Mouse (Mus musculus) stomach, embryonic 15.5 days (tissue): ENCODE data around the gene Lyrm7. TPM values are rescaled to one million over a fixed set of nuclear protein-coding genes. Genes with fewer than 3 reads are reported as not detected.

ENCODE experiments used
- ATAC-seq: fragments of 200-750 bp; cut with Nextera tagmentation; 2 replicates; pipeline ENCODE4 v1.8.0; 2017; ENCODE audit warnings: low read depth, moderate number of reproducible peaks, moderate TSS enrichment; ENCODE audit not compliant: insufficient read depth, low FRiP score
- H3K27ac ChIP-seq: fragments of 300-500 bp; sonication (generic); 2 replicates; pipeline ENCODE4 v1.5.1; 2015; ENCODE audit warnings: mild to moderate bottlenecking, inconsistent platforms
- H3K27me3 ChIP-seq: fragments of 300-500 bp; sonication (generic); replicated peaks from 2 replicates; pipeline ENCODE4 v1.6.1; 2015; ENCODE audit warnings: inconsistent platforms
- H3K36me3 ChIP-seq: fragments of 300-500 bp; sonication (generic); 2 replicates; pipeline ENCODE4 v1.6.1; 2015; ENCODE audit warnings: inconsistent platforms
- H3K4me1 ChIP-seq: fragments of 300-500 bp; sonication (generic); 2 replicates; pipeline ENCODE4 v1.6.1; 2015; ENCODE audit warnings: inconsistent platforms
- H3K4me2 ChIP-seq: fragments of 300-500 bp; sonication (generic); 2 replicates; pipeline ENCODE4 v1.6.1; 2015; ENCODE audit warnings: mild to moderate bottlenecking, inconsistent platforms
- H3K4me3 ChIP-seq: fragments of 300-500 bp; sonication (generic); replicated peaks from 2 replicates; pipeline ENCODE4 v1.5.1; 2015; ENCODE audit warnings: inconsistent platforms
- H3K9ac ChIP-seq: fragments of 300-500 bp; sonication (generic); 2 replicates; pipeline ENCODE4 v1.6.1; 2015; ENCODE audit warnings: inconsistent platforms
- H3K9me3 ChIP-seq: fragments of 300-500 bp; sonication (generic); 2 replicates; pipeline ENCODE4 v1.6.1; 2016; ENCODE audit warnings: inconsistent platforms
- WGBS: fragments of 180-500 bp; shearing (Covaris S2); methylation state at CpG from one replicate; pipeline ENCODE4 v1.1.7; 2015; 5-methylcytosine and 5-hydroxymethylcytosine counted together
- polyA plus RNA-seq: library from polyadenylated mRNA; unstranded; fragments of >200 nt; fragmentation: Nextera tagmentation; extraction: Ambion mirVana; gene quantifications from 2 replicates; pipeline ENCODE4 v1.2.1, GENCODE M21; 2015

Gene Lyrm7
- polyA plus RNA-seq, 1 experiment from 2014 or later = 7.5 TPM

DNA sequence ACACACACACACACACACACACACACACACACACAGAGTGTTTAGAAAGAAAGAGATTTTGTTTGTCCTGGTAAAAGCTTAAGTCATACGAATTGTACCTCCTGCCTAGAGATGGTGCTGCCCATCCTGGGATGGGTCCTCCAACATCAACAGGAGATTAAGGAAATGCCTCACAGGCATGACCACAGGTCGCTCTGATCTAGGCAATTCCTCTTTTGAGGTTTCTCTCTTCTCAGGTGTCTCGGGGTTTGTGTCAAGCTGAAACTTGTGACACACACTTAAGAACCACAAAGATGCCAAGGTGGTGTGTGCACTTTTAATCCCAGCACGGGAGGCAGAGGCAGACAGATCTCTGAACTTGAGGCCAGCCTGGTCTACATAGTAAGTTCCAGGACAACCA lies 52.5 kb downstream of the Lyrm7 start:
- Histone ChIP-seq H3K27me3 (no peaks in the 10 kb centered on the region), H3K4me3 (no peak overlapping the region), H3K27ac (no peak overlapping the region), H3K4me1 (no peaks in the 10 kb centered on the region), H3K4me2 (no peak overlapping the region), H3K9me3 (no peaks in the 10 kb centered on the region), H3K9ac (no peak overlapping the region), H3K36me3 (no peaks in the 10 kb centered on the region)
- WGBS = 77% methylated on average over 4 of the region's 4 CpGs
- no peak for ATAC-seq

DNA sequence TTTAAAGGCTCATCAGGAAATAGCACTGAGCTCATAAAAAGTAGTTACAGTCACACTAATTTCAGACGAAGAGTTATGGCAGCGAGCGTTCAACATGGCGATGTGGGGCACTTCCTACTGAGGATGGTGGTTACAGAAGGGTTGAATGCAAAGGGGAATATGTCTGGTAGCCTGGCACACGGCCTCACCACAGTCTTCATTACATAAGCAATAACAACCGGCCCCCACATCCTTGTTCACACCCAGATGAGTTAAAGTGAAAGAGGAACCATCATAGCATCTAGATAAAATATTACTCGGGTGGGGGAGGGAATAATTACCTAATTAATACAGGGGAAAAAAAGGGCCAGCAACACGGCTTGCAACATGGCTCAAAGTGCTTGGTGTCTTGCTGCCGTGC lies 53.0 kb downstream of the Lyrm7 start:
- no peaks in the 10 kb centered on the region for H3K27me3 ChIP-seq
- H3K27ac ChIP-seq = no peak overlapping the region
- H3K4me1 ChIP-seq = no peaks in the 10 kb centered on the region
- no peak for ATAC-seq
- H3K36me3 ChIP-seq = no peaks in the 10 kb centered on the region
- no peaks in the 10 kb centered on the region for H3K9me3 ChIP-seq
- 77% methylated on average over 9 of the region's 9 CpGs for WGBS
- H3K4me2 ChIP-seq = no peak overlapping the region
- H3K4me3 ChIP-seq = no peak overlapping the region
- no peak overlapping the region for H3K9ac ChIP-seq

DNA sequence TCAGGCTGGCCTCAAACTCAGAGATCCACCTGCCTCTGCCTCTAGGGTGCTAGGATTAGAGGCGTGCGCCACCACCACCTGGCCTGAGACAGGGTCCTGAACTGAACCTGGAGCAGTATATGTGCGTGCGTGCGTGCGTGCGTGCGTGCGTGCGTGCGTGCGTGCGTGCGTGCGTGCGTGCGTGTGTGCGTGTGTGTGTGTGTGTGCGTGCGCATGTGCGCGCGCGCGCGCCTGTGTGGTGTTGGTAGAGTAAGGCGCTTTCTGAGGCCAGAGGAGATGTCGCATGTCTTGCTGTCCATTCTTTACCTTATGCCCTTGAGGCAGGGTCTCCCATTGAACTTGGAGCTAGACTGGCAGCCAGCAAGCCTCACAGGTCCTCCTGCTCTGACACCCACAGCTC lies 53.8 kb downstream of the Lyrm7 start:
- no peak overlapping the region for H3K4me2 ChIP-seq
- ATAC-seq = no peak
- H3K27me3 ChIP-seq = no peaks in the 10 kb centered on the region
- no peak overlapping the region for H3K27ac ChIP-seq
- H3K9ac ChIP-seq = no peak overlapping the region
- H3K4me1 ChIP-seq = no peaks in the 10 kb centered on the region
- 97% methylated on average over 28 of the region's 28 CpGs for WGBS
- H3K36me3 ChIP-seq = no peaks in the 10 kb centered on the region
- no peak overlapping the region for H3K4me3 ChIP-seq
- no peaks in the 10 kb centered on the region for H3K9me3 ChIP-seq

DNA sequence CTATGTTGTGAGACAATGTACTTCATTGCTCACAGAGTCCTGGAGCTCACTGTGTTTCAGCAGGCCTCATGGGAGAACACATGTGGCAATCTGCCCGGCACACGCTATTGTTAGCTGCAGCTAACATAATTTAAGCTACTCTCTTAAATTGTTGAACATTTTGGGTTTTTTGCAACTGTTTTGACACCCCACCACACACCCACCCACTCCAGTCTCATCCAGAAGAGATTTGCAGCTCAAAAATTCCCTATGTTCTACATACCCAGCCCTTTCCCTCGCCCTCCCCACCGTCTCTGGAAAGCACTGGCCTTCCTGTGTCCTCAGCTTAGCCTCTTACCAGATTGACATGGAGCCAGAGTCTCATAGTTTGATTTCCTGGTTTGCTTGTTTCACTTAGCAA lies 55.5 kb downstream of the Lyrm7 start:
- Histone ChIP-seq H3K4me2 (no peak overlapping the region), H3K4me3 (no peak overlapping the region), H3K9me3 (no peaks in the 10 kb centered on the region), H3K27me3 (no peaks in the 10 kb centered on the region), H3K27ac (no peak overlapping the region), H3K36me3 (no peaks in the 10 kb centered on the region), H3K4me1 (no peaks in the 10 kb centered on the region), H3K9ac (no peak overlapping the region)
- 82% methylated on average over 4 of the region's 4 CpGs for WGBS
- ATAC-seq = no peak

DNA sequence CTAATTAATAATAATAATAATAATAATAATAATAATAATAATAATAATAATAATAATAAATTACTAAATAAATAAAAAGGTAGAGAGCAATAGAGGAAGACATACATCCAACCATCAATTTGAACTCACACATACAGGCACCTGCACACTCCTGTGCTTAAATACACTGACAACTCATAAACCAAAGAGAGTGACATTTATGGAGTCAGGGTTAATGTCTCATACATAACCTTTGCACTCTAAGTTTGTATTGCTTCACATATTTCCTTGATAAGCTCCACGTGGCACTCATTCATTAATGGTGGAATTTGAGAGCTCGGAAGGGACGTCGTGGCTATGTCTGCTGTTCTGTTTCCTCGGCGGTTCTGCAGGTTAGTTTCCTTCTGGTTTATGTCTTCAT lies 58.1 kb downstream of the Lyrm7 start:
- Histone ChIP-seq H3K27me3 (no peaks in the 10 kb centered on the region), H3K9me3 (no peaks in the 10 kb centered on the region), H3K4me3 (no peak overlapping the region), H3K4me1 (no peaks in the 10 kb centered on the region), H3K4me2 (no peak overlapping the region), H3K27ac (no peak overlapping the region), H3K36me3 (no peaks in the 10 kb centered on the region), H3K9ac (no peak overlapping the region)
- ATAC-seq = no peak
- 34% methylated on average over 6 of the region's 6 CpGs for WGBS

DNA sequence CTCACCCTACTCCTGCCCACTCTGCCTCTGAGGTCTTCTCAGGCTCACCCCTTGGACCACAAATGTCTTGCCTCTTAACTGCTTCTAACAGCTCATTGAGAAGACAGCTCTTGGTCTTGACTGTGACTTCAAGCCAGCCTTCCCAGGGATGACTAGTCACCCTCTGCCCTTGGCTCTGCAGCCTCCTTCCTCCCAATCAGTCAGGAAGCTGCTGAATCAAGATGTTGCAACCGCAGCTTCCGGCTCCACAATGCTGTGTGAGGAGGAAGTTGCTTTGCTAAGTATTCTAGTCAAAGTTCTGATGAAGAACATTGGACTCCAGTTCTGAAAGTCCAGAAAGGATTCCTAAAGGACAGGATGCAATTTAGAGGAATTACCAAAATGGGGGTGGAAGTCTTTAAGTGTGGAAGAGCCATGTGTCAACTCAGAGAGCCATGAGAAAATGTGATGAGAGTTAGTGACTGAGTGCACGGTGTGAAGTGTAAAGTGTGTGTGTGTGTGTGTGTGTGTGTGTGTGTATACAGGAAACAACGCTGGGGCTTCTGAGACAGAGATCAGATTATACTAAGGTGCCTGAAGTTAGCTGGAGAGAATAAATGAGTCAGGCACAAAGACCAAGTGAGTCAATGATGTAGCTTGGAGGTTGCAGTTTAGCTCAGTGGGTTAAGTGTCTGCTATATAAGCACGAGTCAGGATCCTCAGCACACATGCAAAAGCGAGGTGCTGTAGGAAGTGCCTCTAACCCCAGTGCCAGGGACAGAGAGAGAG lies 58.7 kb downstream of the Lyrm7 start:
- ATAC-seq = no peak
- Histone ChIP-seq H3K27me3 (no peaks in the 10 kb centered on the region), H3K4me1 (no peaks in the 10 kb centered on the region), H3K4me3 (no peak overlapping the region), H3K9ac (no peak overlapping the region), H3K9me3 (no peaks in the 10 kb centered on the region), H3K36me3 (no peaks in the 10 kb centered on the region), H3K27ac (no peak overlapping the region), H3K4me2 (no peak overlapping the region)
- 61% methylated on average over 6 of the region's 6 CpGs for WGBS

- WGBS = 73% methylated on average over 11 of the region's 11 CpGs
These were observed 64.2 kb downstream of the Lyrm7 start for GRCm38 (mm10) chr11:54796551-54796950.

GRCm38 (mm10) chr11:54794678-54795077 lies 66.0 kb downstream of the Lyrm7 start:
- no peak for ATAC-seq
- H3K4me1 ChIP-seq = no peaks in the 10 kb centered on the region
- H3K27ac ChIP-seq = no peak overlapping the region
- H3K9ac ChIP-seq = no peak overlapping the region
- H3K36me3 ChIP-seq = no peaks in the 10 kb centered on the region
- H3K4me3 ChIP-seq = no peak overlapping the region
- H3K27me3 ChIP-seq = no peaks in the 10 kb centered on the region
- 87% methylated on average over 3 of the region's 3 CpGs for WGBS
- no peak overlapping the region for H3K4me2 ChIP-seq
- no peaks in the 10 kb centered on the region for H3K9me3 ChIP-seq

More at GRCm38 (mm10) chr11:54796551-54796950, 64.2 kb downstream of the Lyrm7 start:
- Histone ChIP-seq H3K27ac (no peak overlapping the region), H3K36me3 (no peaks in the 10 kb centered on the region), H3K9ac (no peak overlapping the region), H3K4me2 (no peak overlapping the region), H3K4me1 (no peaks in the 10 kb centered on the region), H3K9me3 (no peaks in the 10 kb centered on the region), H3K27me3 (no peaks in the 10 kb centered on the region), H3K4me3 (no peak overlapping the region)
- ATAC-seq = no peak

- ATAC-seq = no peak
- 72% methylated on average over 1 of the region's 1 CpGs for WGBS
- H3K4me3 ChIP-seq = no peak overlapping the region
- no peaks in the 10 kb centered on the region for H3K9me3 ChIP-seq
- no peak overlapping the region for H3K4me2 ChIP-seq
- no peak overlapping the region for H3K27ac ChIP-seq
- H3K4me1 ChIP-seq = no peaks in the 10 kb centered on the region
- H3K27me3 ChIP-seq = no peaks in the 10 kb centered on the region
- no peaks in the 10 kb centered on the region for H3K36me3 ChIP-seq
- H3K9ac ChIP-seq = no peak overlapping the region
These were observed 67.5 kb downstream of the Lyrm7 start for GRCm38 (mm10) chr11:54793173-54793572.

- Histone ChIP-seq H3K9me3 (no peaks in the 10 kb centered on the region), H3K4me3 (no peak overlapping the region), H3K4me1 (no peaks in the 10 kb centered on the region), H3K36me3 (no peaks in the 10 kb centered on the region), H3K9ac (no peak overlapping the region), H3K27ac (no peak overlapping the region), H3K27me3 (no peaks in the 10 kb centered on the region), H3K4me2 (no peak overlapping the region)
- 98% methylated on average over 4 of the region's 4 CpGs for WGBS
- ATAC-seq = no peak
These were observed 69.3 kb downstream of the Lyrm7 start for GRCm38 (mm10) chr11:54791458-54791857.

- Histone ChIP-seq H3K4me3 (peak within 1 kb of the TSS; percentile 97), H3K36me3 (no peaks in the 10 kb centered on the region), H3K27ac (peak within 1 kb of the TSS; percentile 99), H3K9me3 (no peaks in the 10 kb centered on the region), H3K9ac (peak within 1 kb of the TSS; percentile 73), H3K4me2 (peak within 1 kb of the TSS; percentile 88), H3K4me1 (no peaks in the 10 kb centered on the region), H3K27me3 (no peaks in the 10 kb centered on the region)
- ATAC-seq = peak; percentile 99
- WGBS = 4% methylated on average over 56 of the region's 56 CpGs
These were observed 72.9 kb downstream of the Lyrm7 start, which contains the start of gene Cdc42se2 for GRCm38 (mm10) chr11:54787488-54788474. Cdc42se2 (minus strand) TSS chr11:54787675.
